Mouse (Mus musculus) forebrain, embryonic 16.5 days (tissue): ENCODE measurements around the gene Cct2. TPM values are rescaled to one million over a fixed set of nuclear protein-coding genes. Genes with fewer than 3 reads are reported as not detected.
A peak's percentile ranks its signal among the peaks of the same experiment; 100 is the strongest.

Source experiments
- ATAC-seq: fragments of 200-750 bp; cut with Nextera tagmentation; 2 replicates; pipeline ENCODE4 v1.8.0; 2017; ENCODE audit warnings: mild to moderate bottlenecking, moderate library complexity
- H3K27ac ChIP-seq: fragments of 300-500 bp; sonication (generic); 2 replicates; pipeline ENCODE4 v1.5.1; 2014; ENCODE audit warnings: low read length, control low read depth
- H3K27me3 ChIP-seq: fragments of 300-500 bp; sonication (generic); replicated peaks from 2 replicates; pipeline ENCODE4 v1.6.1; 2014; ENCODE audit warnings: low read length; ENCODE audit not compliant: control insufficient read depth, insufficient read depth
- H3K36me3 ChIP-seq: fragments of 300-500 bp; sonication (generic); 2 replicates; pipeline ENCODE4 v1.6.1; 2014; ENCODE audit not compliant: control insufficient read depth, insufficient read depth
- H3K4me1 ChIP-seq: fragments of 300-500 bp; sonication (generic); replicated peaks from 2 replicates; pipeline ENCODE4 v1.6.1; 2014; ENCODE audit warnings: low read length; ENCODE audit not compliant: control insufficient read depth, insufficient read depth
- H3K4me2 ChIP-seq: fragments of 300-500 bp; sonication (generic); 2 replicates; pipeline ENCODE4 v1.6.1; 2014; ENCODE audit warnings: mild to moderate bottlenecking, low read length, control low read depth
- H3K4me3 ChIP-seq: fragments of 300-500 bp; sonication (generic); replicated peaks from 2 replicates; pipeline ENCODE4 v1.5.1; 2014; ENCODE audit warnings: mild to moderate bottlenecking, low read length, control low read depth
- H3K9ac ChIP-seq: fragments of 300-500 bp; sonication (generic); replicated peaks from 2 replicates; pipeline ENCODE4 v1.6.1; 2014; ENCODE audit warnings: low read depth, low read length, control low read depth
- H3K9me3 ChIP-seq: fragments of 300-500 bp; sonication (generic); 2 replicates; pipeline ENCODE4 v1.6.1; 2016; ENCODE audit warnings: low read length; ENCODE audit not compliant: control insufficient read depth
- WGBS: fragments of 180-500 bp; shearing (Covaris S2); extraction: QIAGEN DNeasy Blood & Tissue Kit; methylation state at CpG from one replicate; pipeline ENCODE4 v1.1.7; 2014; 5-methylcytosine and 5-hydroxymethylcytosine counted together
- polyA plus RNA-seq: library from polyadenylated mRNA; unstranded; fragments of >200 nt; fragmentation: Nextera tagmentation; extraction: Ambion mirVana; gene quantifications from 2 replicates; pipeline ENCODE4 v1.2.1, GENCODE M21; 2015

The Cct2 gene
- polyA plus RNA-seq, 1 experiment from 2014 or later, result 266 TPM

GRCm38 (mm10) chr10:117097116-117097698, 33.6 kb upstream of the Cct2 start:
- Histone ChIP-seq H3K9ac (no peak overlapping the region), H3K9me3 (no peaks in the 10 kb centered on the region), H3K27me3 (no peaks in the 10 kb centered on the region), H3K4me1 (peaks cover 8% of the 10 kb centered on the region; the same call in 1 of the 2 replicates), H3K27ac (no peak overlapping the region), H3K36me3 (no peaks in the 10 kb centered on the region), H3K4me2 (no peak overlapping the region), H3K4me3 (no peak overlapping the region)
- ATAC-seq, result no peak
- WGBS, result 84% methylated on average over 2 of the region's 2 CpGs

- H3K9ac ChIP-seq, result no peak overlapping the region
- ATAC-seq, result no peak
- peaks cover 8% of the 10 kb centered on the region; the same call in 1 of the 2 replicates for H3K4me1 ChIP-seq
- H3K36me3 ChIP-seq, result no peaks in the 10 kb centered on the region
- H3K27me3 ChIP-seq, result no peaks in the 10 kb centered on the region
- no peak overlapping the region for H3K4me3 ChIP-seq
- no peak overlapping the region for H3K4me2 ChIP-seq
- H3K9me3 ChIP-seq, result no peaks in the 10 kb centered on the region
- no peak overlapping the region for H3K27ac ChIP-seq
- 88% methylated on average over 6 of the region's 6 CpGs for WGBS
These were observed 32.5 kb upstream of the Cct2 start for GRCm38 (mm10) chr10:117096096-117096495.

GRCm38 (mm10) chr10:117094504-117095329, 31.1 kb upstream of the Cct2 start:
- Histone ChIP-seq H3K27ac (peak overlapping the region; percentile 4; the same call in 1 of the 2 replicates), H3K36me3 (no peaks in the 10 kb centered on the region), H3K9ac (no peak overlapping the region), H3K4me3 (no peak overlapping the region), H3K4me1 (peaks cover 8% of the 10 kb centered on the region; the same call in 1 of the 2 replicates), H3K27me3 (no peaks in the 10 kb centered on the region), H3K9me3 (no peaks in the 10 kb centered on the region), H3K4me2 (no peak overlapping the region)
- 56% methylated on average over 15 of the region's 15 CpGs for WGBS
- peak; percentile 89 for ATAC-seq

- ATAC-seq, result no peak
- WGBS, result 74% methylated on average over 4 of the region's 4 CpGs
These were observed 26.0 kb upstream of the Cct2 start for GRCm38 (mm10) chr10:117089628-117090027.

GRCm38 (mm10) chr10:117081914-117082359, 18.3 kb upstream of the Cct2 start:
- no peak overlapping the region for H3K27ac ChIP-seq
- H3K4me2 ChIP-seq, result no peak overlapping the region
- ATAC-seq, result no peak
- no peak overlapping the region for H3K4me3 ChIP-seq
- no peak overlapping the region for H3K9ac ChIP-seq
- no peaks in the 10 kb centered on the region for H3K27me3 ChIP-seq
- H3K9me3 ChIP-seq, result no peaks in the 10 kb centered on the region
- H3K4me1 ChIP-seq, result no peaks in the 10 kb centered on the region
- H3K36me3 ChIP-seq, result peaks cover 2% of the 10 kb centered on the region; the same call in 1 of the 2 replicates
- 83% methylated on average over 2 of the region's 2 CpGs for WGBS

More at GRCm38 (mm10) chr10:117089628-117090027, 26.0 kb upstream of the Cct2 start:
- H3K36me3 ChIP-seq, result no peaks in the 10 kb centered on the region
- no peak overlapping the region for H3K4me2 ChIP-seq
- H3K9ac ChIP-seq, result no peak overlapping the region
- H3K27me3 ChIP-seq, result no peaks in the 10 kb centered on the region
- no peak overlapping the region for H3K27ac ChIP-seq
- H3K4me3 ChIP-seq, result no peak overlapping the region
- no peaks in the 10 kb centered on the region for H3K9me3 ChIP-seq
- peaks cover 3% of the 10 kb centered on the region; the same call in 1 of the 2 replicates for H3K4me1 ChIP-seq

GRCm38 (mm10) chr10:117081326-117081725, 17.7 kb upstream of the Cct2 start:
- Histone ChIP-seq H3K9ac (no peak overlapping the region), H3K27ac (no peak overlapping the region), H3K4me3 (no peak overlapping the region), H3K27me3 (no peaks in the 10 kb centered on the region), H3K4me1 (no peaks in the 10 kb centered on the region), H3K4me2 (no peak overlapping the region), H3K9me3 (no peaks in the 10 kb centered on the region), H3K36me3 (peaks cover 5% of the 10 kb centered on the region)
- no peak for ATAC-seq
- WGBS, result 83% methylated on average over 4 of the region's 4 CpGs

GRCm38 (mm10) chr10:117078284-117078683, 14.7 kb upstream of the Cct2 start:
- H3K9ac ChIP-seq, result no peak overlapping the region
- H3K9me3 ChIP-seq, result no peaks in the 10 kb centered on the region
- WGBS, result 75% methylated on average over 6 of the region's 6 CpGs
- no peaks in the 10 kb centered on the region for H3K27me3 ChIP-seq
- no peak overlapping the region for H3K4me3 ChIP-seq
- H3K4me2 ChIP-seq, result no peak overlapping the region
- H3K27ac ChIP-seq, result no peak overlapping the region
- ATAC-seq, result no peak
- peaks cover 19% of the 10 kb centered on the region for H3K36me3 ChIP-seq
- no peaks in the 10 kb centered on the region for H3K4me1 ChIP-seq

GRCm38 (mm10) chr10:117073176-117073575, 9.6 kb upstream of the Cct2 start:
- no peak overlapping the region for H3K27ac ChIP-seq
- peaks cover 21% of the 10 kb centered on the region for H3K36me3 ChIP-seq
- no peak overlapping the region for H3K4me2 ChIP-seq
- no peaks in the 10 kb centered on the region for H3K27me3 ChIP-seq
- no peaks in the 10 kb centered on the region for H3K9me3 ChIP-seq
- H3K9ac ChIP-seq, result no peak overlapping the region
- ATAC-seq, result no peak
- WGBS, result 87% methylated on average over 7 of the region's 7 CpGs
- no peaks in the 10 kb centered on the region for H3K4me1 ChIP-seq
- no peak overlapping the region for H3K4me3 ChIP-seq

- Histone ChIP-seq H3K4me3 (no peak overlapping the region), H3K4me2 (no peak overlapping the region), H3K27me3 (no peaks in the 10 kb centered on the region), H3K27ac (no peak overlapping the region), H3K9ac (no peak overlapping the region), H3K4me1 (no peaks in the 10 kb centered on the region), H3K9me3 (no peaks in the 10 kb centered on the region), H3K36me3 (peaks cover 21% of the 10 kb centered on the region)
- WGBS, result 91% methylated on average over 18 of the region's 18 CpGs
- no peak for ATAC-seq
These were observed 8.7 kb upstream of the Cct2 start for GRCm38 (mm10) chr10:117072191-117072888.
